Mouse (Mus musculus) spleen, adult 2 months (tissue): ENCODE measurements around the gene Paqr5.

Experiments
- CTCF ChIP-seq: fragments of 200-500 bp; IDR thresholded peaks from 2 replicates; pipeline ENCODE4 v1.5.1; 2011; ENCODE audit warnings: mild to moderate bottlenecking, inconsistent platforms; ENCODE audit not compliant: insufficient read depth, insufficient read length, insufficient replicate concordance; ENCODE audit errors: extremely low read depth
- POLR2A ChIP-seq: fragments of 200-500 bp; IDR thresholded peaks from 2 replicates; pipeline ENCODE4 v1.6.1; 2011; ENCODE audit warnings: low read depth, low read length, inconsistent platforms

GRCm38 (mm10) chr9:62050801-62051200 lies 24.1 kb upstream of the Paqr5 start:
- TF ChIP-seq CTCF (no peak), POLR2A (no peak)
